Mouse (Mus musculus) mesoderm, embryonic 11.5 days (tissue): ENCODE results near the gene Snai1.

ENCODE experiments used
- DNase-seq: peaks from one replicate; pipeline ENCODE4 v3.0.0-alpha.2; 2012; ENCODE audit warnings: low read depth, low spot score

The Snai1 gene

DNA sequence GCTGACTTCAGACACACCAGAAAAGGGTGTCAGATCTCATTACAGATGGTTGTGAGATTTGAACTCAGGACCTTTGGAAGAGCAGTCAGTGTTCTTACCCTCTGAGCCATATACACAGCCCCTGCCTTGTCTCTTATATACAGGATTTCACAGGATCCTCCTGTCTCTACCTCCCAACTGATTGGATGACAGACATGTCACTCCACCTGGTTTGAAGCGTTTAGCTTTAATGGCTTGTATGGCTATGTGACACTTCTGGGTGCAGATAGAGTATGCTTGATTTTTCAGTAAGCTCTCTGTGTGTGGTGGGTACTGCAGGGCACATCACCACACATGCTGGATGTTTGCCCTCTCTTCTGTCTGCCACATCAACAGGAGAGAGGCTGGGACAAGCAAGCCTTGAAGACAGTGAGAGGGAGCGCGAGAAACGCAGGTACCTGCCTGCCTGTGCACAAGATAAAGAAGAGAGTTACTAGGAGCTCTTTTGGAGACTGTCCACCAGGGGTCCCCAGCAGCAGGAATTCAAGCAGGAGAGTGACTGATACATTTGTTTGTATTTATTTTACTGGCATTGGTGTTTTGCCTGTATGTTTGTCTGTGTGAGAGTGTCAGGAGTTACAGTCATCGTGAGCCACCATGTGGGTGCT lies 18.3 kb upstream of the Snai1 start:
- no peak for DNase-seq

DNA sequence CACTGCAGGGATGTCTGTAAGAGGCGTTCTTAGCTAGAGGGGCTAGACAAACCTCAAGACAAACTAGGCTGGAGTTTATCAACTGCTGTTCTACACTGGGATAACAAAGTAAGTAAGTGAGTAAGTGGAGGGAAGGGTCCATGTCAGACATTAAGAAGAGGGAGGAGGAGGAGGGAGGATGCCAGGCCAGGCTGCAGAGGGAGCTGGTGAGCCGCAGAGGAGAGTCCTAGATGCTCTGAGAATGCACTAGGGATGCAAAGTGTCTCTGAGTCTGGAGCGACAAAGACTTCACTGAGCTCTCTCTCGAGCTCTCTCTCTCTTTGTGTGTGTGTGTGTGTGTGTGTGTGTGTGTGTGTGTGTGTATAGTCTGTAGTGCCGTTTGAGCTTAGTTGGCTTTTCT lies 9.7 kb upstream of the Snai1 start:
- DNase-seq: no peak

DNA sequence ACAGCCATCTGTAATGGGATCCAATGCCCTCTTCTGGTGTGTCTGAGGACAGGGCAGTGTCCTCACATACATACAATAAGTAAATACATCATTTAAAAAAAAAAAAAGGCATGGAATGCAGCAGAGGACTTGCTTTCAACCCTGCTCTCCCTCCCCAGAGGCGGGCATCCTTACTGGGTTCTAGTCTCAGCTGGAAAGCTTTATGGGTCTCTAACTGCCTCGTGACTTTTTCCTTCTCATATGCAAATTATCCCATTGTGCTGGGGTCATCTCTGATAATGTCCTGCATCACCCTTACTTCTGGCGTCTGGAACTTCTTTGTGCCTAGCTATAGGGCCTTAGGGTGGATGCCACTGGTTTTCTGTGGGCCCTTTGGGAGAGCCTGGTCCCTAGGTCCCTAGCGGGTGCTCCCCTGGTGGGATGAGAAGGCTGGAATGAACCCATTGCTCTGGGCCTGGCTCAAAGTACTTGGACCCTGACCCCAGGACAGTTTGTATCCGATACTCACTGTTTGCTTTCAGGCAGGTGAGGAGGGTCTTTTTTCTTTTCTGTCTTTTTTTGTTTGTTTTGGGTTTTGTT lies 8.0 kb upstream of the Snai1 start:
- no peak for DNase-seq

DNA sequence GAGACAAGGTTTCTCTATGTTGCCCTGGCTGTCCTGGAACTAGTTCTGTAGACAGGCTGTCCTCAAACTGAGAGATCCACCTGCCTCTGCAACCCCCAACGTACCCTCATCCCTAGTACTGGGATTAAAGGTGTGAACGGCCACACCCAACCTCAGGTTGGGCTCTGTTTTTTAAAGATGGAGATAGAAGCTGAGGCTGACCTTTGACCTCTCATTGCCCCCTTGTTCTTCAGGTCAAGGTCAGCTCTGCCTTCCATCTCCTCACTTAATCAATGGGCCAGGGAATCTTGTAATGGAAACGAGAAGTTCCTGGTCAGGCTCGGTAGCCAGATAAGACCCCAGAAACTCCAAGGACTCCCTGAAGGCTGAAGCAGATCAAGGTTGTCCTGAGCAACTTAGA lies 7.5 kb upstream of the Snai1 start:
- DNase-seq: no peak

DNA sequence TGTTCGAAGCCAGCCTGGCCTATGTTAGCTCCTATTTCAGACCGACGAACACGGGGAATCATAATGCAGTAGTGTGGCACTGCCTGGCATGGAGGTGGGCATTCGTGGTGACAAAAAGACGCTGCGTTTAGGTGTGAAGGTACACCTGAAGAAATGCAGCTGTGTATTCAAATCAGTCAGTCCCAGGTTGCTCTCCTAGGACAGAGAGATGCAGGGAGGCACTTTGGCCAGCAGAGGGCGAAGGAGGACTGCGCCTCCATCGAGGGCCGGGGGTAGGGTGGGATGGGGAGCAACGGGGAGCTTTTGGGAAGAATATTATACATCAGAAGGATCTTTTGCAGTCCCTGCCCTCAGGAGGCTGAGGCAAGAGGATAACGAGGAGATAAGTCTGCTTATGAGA lies 5.9 kb upstream of the Snai1 start:
- DNase-seq: peak; percentile 76

DNA sequence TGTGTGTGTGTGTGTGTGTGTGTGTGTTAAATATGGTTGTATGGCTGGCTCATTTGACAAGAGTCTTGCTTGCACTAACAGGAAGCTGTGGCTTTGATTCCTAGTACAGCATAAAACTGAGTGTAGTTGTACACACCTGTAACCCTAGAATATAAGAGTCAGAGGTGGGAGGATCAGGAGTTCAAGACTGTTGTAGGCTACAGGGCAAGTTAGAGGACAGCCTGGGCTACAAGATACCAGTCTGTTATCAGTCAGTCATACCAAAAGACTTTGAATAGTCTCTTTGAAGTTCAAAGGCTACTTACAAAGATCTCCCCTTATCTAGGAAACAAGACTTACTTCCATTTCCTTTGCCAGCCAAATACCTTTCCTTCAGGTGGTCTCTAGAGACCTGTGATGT lies 4.1 kb upstream of the Snai1 start:
- no peak for DNase-seq

DNA sequence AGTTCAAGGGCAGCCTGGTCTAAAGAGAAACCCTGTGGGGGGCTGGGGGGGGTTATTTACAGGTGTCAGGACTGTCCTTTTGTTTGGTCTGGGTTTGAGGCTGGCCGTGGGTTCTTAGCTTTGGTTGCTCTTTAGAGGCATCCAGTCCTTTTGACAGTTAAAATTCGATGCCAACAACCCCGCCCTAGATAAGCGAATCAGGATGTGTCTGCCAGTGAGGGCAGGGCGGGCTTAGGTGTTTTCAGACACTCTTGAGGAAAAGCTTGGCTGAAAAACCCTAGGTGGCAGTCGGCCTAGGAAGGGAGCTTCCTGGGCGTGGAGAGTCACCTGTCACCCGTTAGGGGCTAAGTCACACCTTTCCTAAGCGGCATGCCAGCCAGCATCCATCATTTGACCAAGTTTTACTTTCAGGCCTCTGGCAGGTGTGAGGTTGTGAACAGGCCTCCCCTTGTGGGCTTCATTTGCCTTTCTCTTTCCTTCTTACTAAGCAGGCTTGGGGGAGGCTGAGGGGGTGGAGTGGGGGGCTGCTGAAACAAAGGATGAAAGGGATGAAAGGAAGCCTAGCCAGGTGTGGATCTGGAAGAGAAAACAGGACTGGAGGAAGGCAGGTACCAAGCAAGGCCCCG lies 1.6 kb upstream of the Snai1 start:
- no peak for DNase-seq

DNA sequence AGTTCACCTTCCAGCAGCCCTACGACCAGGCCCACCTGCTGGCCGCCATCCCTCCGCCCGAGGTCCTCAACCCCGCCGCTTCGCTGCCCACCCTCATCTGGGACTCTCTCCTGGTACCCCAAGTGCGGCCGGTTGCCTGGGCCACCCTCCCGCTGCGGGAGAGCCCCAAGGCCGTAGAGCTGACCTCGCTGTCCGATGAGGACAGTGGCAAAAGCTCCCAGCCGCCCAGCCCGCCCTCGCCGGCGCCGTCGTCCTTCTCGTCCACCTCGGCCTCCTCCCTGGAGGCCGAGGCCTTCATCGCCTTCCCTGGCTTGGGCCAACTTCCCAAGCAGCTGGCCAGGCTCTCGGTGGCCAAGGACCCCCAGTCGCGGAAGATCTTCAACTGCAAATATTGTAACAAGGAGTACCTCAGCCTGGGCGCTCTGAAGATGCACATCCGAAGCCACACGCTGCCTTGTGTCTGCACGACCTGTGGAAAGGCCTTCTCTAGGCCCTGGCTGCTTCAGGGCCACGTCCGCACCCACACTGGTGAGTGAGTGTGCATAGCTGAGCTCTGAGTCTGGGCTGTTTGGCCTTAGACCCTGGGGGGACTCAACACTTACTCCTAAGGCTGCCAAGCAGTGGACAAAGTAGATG lies 794 bp downstream of the Snai1 start:
- no peak for DNase-seq

DNA sequence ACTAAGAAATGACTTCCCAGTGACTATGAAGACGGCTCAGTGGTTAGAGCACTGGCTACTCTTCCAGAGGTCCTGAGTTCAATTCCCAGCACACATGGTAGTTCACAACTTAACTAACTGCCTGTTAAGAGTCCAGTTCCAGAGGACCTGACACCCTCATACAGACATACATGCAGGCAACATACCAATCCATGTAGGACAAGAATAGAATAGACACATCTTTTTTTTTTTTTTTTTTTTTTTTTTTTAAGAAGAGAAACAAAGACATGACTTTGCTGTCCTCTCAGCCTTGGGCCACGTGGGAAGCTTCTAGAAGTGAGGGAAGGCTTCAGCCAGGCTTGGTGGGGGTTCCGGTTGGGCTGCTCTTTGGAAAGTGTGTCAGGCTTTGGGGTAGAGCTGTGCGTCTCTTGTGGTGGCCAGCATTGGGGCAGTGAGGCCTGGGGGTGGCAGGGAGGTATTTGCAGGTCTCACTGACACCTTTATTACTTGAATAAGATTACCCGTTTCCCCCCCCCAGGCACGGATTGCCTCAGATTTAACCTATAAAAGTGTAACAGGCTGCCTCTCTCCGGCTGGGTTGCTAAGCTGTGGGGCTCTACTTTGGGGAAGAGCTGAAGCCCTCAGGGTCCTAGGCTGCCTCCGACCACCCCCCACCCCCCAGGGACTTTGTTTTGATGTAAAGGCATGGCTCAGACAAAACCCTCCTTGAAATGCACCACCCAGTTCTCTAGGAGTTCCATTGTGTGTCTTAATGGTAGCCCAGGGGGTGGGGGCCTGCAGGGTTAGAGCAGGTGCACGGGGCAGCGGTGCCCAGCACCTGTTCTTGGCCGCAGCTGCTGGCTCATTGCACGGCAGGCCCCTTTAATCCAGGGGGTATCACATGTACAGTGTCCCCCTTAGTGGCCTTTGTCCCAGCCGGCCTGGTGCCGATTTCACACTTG lies 1.8 kb downstream of the Snai1 start:
- DNase-seq: no peak

DNA sequence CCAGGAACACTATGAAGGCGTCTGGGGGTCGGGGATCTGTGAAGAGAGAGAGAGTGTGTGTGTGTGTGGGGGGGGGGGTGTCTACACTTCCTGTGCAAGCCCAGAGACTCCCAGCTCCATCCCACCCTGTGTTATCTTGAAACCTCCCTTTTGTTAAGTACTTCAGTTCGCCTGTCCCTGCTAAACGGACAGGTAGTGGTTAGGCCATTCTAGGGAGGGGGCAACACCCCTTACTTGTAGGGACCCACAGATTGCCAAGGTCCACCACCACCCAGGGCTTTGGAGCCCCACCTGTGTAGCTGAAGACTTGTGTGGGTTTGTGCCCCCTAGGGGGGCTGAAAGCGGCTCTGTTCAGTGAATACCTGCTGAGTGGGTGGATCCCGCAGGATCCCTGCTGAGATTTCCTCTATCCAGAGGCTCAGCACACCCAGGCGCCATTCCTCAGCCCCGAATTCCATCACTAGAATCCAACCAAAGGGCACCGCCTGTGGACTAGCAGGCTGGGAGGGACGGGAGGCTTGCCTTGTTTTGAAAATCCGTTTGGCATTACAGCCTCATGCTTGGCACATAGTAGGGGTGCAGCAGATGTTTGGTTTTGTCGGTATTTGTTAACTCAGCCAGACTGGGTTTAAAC lies 2.6 kb downstream of the Snai1 start:
- DNase-seq: no peak

DNA sequence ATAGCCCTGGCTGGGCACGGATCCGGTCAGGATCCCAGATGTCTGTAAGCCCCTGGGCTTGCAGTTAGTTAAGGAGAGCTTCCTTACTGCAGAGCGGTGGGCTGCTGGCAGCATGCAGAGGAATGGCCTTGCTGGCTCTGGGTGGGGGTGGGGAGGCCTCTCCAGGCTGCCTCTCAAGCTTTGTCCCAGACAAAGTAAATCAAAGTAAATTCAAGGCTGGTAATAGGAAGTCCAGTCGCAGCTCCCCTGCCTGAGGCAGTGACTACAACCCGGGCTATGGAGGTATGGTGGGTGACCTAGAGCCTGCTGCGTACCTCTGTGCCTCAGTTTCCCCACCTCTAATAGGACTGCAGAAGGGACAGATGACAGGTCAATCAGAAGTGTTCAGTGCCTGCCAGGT lies 3.3 kb downstream of the Snai1 start:
- DNase-seq: peak; percentile 54

DNA sequence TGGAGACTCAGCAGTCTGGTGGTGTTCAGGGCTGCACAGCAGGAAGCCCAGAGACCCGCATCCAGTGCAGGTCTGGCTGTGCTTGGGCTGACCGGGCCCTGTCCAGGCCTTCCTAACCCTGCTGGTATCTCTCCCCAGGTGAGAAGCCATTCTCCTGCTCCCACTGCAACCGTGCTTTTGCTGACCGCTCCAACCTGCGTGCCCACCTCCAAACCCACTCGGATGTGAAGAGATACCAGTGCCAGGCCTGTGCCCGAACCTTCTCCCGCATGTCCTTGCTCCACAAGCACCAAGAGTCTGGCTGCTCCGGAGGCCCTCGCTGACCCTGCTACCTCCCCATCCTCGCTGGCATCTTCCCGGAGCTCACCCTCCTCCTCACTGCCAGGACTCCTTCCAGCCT lies 3.8 kb downstream of the Snai1 start:
- no peak for DNase-seq

DNA sequence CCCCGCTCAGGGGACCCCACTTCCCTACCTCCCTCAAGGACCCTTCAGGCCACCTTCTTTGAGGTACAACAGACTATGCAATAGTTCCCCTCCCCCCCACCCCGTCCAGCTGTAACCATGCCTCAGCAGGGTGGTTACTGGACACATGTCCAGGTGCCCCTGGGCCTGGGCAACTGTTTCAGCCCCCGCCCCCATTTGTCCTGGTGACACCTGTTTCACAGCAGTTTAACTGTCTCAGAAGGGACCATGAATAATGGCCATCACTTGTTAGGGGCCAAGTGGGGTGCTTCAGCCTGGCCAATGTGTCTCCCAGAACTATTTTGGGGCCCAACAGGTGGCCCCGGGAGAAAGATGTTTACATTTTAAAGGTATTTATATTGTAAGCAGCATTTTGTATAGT lies 4.4 kb downstream of the Snai1 start:
- no peak for DNase-seq

DNA sequence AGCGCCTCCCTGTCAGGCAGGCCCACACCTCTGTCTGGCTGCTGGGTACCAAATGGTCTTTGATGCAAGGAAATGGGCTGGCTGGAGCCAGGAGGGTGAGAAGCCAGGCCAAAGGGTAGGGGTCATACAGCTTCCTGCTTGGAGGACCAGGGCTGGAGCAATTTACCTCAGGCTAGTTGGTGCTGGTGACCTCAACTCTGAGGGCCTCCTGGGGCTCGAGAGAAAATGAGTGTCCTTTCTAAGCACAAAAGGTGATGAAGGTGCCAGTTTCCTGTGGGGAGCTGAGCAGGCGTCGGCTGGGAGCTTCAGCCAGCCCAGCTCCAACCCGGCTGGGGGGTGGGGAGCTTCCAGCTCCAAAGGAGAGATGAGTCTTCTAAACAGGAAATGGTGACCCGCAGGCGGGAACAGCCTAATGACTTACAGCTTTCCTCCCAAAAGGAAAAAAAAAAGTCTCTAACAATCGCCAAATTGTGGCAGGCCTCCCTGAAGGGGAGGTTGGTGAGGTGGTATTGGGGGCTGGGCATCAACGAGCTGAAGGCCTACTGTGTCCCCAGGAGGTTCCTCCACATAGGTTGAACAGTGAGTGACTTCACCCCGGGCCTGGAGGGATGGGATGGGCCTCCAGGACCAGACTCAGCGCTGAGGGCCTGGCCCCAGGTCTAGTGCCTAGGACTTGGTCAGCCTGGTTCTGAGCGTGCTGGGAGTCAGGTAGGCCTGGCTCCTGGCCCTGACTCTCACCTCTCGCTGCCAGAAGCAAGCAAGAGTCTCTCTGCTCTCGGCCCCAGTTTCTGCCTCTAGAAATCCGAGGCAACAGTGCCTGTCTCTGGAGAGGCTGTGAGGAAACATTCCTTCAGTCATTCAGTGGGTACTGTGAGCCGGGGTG lies 5.4 kb downstream of the Snai1 start:
- peak; percentile 74 for DNase-seq

DNA sequence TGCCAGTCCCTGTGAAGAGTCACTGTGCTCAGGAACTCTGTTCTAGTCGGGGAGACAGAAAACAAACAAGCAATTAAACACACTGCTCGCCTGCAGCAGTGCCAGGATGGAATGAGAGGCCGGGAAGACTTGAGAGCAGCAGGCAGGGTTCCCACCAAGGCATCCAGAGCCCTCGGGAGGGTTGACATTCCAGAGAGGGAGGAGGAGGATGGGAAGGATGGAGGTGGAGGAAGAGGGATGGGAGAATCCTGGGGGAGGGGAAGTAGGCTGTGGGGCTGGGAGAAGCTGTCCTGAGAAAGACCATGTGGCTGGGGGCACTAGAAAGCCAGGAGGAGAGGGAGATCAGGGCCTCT lies 6.0 kb downstream of the Snai1 start:
- peak; percentile 71 for DNase-seq

DNA sequence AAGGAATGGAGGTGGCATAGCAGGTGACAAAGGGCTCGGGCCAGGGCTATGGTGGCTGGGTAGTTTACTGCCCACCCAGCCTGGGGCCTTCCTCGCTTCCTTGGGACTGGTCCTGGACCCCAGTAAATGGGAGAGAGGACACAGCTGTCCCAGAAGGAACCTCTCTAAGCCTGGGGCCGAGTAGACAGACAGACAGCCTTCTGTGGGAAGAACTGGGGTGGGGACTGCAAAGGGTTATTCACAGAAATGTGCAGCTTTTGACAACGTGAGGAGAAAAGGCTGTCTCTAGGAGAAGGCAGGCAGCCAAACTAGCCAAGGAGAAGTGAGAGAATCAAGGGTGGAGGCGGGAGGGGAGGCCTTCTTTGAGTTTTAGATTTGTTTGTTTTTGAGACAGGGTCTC lies 6.5 kb downstream of the Snai1 start:
- DNase-seq: no peak

DNA sequence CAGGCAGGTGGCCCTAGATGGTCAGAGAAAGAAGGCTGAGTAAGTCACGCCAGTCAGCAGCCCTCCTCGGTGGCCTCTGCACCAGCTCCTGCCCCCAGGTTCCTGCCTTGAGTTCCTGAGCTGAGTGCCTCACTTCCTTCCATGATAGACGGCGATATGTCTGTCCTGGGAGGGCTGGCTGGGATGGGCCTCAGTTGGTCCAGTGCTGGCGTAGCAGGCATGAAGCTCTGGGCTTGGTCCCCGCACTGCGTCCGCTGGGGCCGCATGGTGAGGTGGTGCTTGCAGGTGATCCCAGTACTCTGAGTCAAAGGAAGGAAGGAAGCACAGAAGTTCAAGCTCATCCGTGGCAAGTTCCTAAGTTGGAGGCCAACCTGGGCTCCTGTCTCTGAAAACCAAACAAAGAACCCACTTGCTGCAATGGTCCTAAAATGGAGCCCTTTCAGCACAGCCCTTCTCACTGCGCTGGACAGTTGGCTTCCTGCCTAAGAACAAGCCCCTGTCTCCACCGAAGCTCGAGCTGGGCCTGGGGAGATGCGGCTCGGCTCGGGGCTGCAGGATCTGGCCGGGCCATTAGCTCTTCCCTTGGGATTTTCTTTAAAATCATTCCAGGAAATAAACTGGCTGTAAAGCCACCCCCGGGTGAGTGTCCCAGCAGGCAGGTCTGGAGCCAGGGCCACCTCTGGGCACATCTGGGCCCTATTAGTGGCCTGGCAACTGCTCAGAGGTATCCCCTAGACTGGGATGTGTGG lies 8.6 kb downstream of the Snai1 start:
- no peak for DNase-seq

DNA sequence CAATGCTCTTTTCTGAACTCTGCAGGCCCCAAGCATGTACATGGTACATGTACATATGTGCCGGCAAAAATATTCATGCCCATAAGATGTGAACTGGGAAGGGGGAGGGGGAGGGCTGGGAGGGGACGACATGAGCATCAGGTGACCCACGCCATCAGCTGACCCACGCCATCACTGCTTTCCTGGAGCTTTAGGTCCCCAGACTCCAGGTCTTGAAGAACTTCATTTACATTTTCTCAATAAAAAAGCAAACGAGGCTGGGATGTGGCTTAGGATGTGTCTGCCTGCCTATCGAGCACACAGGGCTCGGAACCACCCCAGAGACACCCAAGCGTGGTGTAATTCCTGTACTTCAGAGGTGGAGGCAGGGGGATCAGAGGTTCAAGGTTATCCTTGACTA lies 9.4 kb downstream of the Snai1 start:
- no peak for DNase-seq

DNA sequence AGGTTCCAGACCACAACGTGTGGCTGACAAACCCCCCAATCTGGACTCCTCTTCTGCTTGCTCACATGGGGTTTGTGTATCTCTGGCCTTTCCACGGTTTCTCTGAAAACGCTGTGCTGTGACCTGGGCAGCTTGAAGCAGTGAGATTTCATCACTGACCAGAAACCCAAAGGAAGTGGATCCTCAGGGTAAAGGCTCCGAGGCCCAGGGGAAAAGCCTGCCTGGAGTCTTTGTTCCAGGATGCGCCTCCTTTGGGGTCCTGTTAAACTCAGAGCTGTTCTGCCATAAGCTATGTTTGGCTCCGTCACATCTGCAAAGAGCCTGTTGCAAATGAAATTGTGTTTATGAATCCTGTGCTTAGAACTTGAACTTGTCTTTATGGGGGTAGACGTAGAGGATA lies 11.0 kb downstream of the Snai1 start:
- DNase-seq: no peak

DNA sequence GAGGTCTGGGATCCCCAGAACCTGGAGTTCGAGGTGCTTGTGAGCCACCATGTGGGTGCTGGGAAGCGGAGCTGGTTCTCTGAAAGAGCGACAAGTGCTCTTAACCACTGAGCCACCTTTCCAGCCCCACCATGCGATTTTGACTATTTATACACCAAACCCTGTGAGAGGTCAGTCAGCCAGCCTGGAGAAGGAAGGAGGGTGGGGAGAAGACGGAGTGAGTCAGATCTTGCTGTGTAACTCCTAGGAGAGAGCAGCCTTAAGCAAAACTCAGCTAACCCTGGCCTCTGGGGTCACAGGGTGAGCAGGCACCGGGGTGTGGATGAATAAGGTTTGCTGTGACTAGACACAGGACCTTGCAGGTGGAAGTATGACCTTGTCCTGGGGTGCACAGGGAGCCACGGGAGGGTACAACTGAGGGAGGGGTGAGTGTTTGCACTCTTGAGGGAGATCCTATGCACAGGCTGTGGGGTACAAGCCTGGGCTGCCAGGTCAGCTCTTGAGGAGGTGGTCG lies 12.4 kb downstream of the Snai1 start:
- no peak for DNase-seq
